Mouse (Mus musculus): ENCODE measurements around the gene Zdhhc15. TPM values are rescaled to one million over a fixed set of nuclear protein-coding genes. Genes with fewer than 3 reads are reported as not detected.
"Not testable (repeated sequence)": the region's sequence is repeated elsewhere in the genome, so short reads cannot be mapped to it uniquely, and the experiment has no call there.

The Zdhhc15 gene
- 1 to 10 TPM; 6.0 to 6.2 TPM for total RNA-seq (2021)
- long read RNA-seq, experiment 1, full-length matches to known transcripts, result 3 of 5 reads
- long read RNA-seq, experiment 1, partial matches to known transcripts, result 0 of 5 reads
- long read RNA-seq, experiment 1, other reads (novel, unspliced or antisense), result 2 of 5 reads
- long read RNA-seq, experiment 2, full-length matches to known transcripts, result 1 of 1 reads
- long read RNA-seq, experiment 2, partial matches to known transcripts, result 0 of 1 reads
- long read RNA-seq, experiment 2, other reads (novel, unspliced or antisense), result 0 of 1 reads

GRCm38 (mm10) chrX:104670757-104671549, at the start of gene Zdhhc15:
Gene Zdhhc15, minus strand, starts transcription at chrX:104671064.
- peak; percentile 26 to 65 for DNase-seq (ENCODE audit: low spot score in 2 of 2)

- DNase-seq (ENCODE audit: low spot score in 2 of 2), result no peak
Observed at GRCm38 (mm10) chrX:104707935-104708334, 37.1 kb upstream of the Zdhhc15 start.

- peak in 1 of 2 experiments; percentile 1 for DNase-seq (ENCODE audit: low spot score in 2 of 2)
Observed at GRCm38 (mm10) chrX:104669850-104670756, 761 bp downstream of the Zdhhc15 start.

- DNase-seq (ENCODE audit: low spot score in 2 of 2), result no peak
Observed at GRCm38 (mm10) chrX:104656976-104657375, 13.9 kb downstream of the Zdhhc15 start.

GRCm38 (mm10) chrX:104612531-104612930, 58.3 kb downstream of the Zdhhc15 start:
- no peak for DNase-seq (ENCODE audit: low spot score in 2 of 2)

DNA sequence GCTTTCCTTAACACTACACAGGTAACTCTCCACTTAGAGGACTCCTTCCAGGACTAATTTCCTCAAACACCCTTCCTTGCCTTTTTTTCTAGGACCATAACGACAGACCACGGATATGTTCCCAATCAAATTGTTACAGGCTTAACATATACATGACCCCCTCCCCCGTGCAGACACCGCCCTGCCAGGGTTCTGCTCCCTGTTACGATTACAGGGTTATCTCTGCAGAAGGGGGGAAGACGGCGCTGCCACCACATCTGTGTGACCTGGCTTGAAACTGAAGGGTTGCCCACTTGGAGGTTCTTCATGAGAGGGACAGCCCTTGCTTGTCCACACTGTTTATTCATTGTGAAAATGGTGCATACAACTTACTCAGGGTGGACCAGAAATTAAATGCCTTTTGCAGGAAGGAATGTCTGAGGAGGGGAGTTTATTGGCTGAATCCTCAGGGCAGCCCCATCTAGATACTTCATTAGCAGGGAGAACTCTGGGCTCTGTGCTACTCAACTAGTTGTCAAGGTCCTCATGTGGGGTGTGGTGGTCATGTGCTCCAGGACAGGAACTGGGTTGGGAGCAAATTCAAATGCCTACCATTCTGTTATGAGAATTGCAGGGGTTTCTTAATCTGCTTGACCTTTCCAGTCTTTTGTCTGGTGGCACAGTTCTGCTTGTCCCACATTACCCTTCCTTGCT, 67.0 kb downstream of the Zdhhc15 start:
- not testable (repeated sequence) for DNase-seq (ENCODE audit: low spot score in 2 of 2)

DNA sequence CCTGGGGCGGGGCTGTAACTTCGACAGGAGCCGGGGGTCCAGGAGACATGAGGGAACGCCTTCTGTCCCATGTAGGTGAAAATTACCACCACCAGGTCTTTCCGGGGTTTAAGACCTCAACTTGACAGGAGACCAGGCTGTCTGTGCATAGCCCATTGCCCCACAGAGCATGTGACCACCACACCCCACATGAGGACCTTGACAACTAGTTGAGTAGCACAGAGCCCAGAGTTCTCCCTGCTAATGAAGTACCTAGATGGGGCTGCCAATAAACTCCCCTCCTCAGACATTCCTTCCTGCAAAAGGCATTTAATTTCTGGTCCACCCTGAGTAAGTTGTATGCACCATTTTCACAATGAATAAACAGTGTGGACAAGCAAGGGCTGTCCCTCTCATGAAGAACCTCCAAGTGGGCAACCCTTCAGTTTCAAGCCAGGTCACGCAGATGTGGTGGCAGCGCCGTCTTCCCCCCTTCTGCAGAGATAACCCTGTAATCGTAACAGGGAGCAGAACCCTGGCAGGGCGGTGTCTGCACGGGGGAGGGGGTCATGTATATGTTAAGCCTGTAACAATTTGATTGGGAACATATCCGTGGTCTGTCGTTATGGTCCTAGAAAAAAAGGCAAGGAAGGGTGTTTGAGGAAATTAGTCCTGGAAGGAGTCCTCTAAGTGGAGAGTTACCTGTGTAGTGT, 68.5 kb downstream of the Zdhhc15 start:
- not testable (repeated sequence) for DNase-seq (ENCODE audit: low spot score in 2 of 2)

DNA sequence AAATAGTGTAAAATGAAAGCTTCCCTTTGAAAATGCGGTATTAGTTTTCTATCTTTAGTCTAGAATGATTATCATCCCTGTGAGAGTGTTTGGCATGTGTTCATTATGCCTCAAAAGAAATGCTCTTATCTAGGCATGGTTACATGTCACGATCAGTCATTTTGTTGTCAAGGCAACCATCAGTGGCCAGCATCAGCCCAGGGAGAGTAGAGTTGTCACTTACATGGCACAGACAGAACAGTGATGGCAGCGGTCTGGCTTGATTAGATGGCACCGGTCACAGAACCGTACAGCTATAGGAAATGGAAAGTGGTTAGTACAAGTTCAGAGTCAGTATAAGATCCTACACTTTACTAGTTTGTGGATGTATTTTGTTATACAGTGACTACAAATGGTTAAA, 96.9 kb downstream of the Zdhhc15 start:
- DNase-seq (ENCODE audit: low spot score in 2 of 2), result no peak

- no peak for DNase-seq (ENCODE audit: low spot score in 2 of 2)
Observed at GRCm38 (mm10) chrX:104567497-104567896, 103.4 kb downstream of the Zdhhc15 start.

DNA sequence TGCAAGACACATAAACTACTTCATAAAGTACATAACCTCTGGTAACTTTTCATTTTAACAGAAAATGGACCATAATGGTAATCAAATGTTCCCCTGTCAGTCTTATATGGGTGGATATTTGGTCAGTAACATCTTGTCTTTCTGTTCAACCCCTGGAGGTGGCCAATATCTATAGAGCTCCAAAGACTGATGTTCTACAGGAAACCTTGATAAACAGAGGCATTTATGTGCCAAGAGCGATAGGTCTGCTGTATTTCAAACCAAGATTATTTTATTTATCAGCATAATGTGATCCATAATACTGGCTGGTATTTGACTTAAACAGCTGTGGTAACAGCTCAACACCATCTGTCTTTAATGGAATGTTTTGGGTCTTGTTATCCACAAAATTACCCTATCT, 125.6 kb downstream of the Zdhhc15 start:
- DNase-seq (ENCODE audit: low spot score in 2 of 2), result no peak

DNA sequence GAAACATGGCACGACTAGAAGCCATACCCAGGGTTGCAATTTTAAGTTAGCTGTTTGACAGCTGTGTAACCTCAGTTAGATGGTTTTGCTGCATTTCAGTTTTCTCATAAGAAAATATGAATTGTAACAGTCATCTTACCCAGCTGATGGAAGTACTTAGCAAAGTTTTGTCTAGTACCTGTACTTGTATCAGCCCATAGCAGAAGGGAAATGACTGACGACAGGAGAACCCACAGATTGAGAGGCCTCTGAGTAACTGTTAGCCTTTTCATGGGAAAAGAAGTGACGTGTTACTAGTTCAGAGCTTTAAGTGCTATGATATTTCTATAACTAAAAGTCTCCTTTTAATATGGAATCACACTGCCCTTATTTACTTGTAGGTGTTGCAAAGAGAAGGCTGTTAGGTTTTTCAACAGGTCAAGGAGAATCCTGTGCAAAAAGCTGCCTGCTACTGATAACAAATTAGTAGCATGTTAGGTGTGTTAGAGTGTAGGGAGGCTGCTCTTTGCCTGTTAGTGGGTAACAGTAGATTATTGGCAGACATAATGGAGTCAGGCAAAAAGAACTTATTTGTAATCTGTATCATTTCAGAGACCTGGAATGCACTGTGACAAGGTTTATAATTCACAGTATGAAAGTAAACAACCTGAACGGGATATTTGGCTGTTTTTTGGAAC, 126.8 kb downstream of the Zdhhc15 start:
- DNase-seq (ENCODE audit: low spot score in 2 of 2), result no peak

GRCm38 (mm10) chrX:104542635-104543034, 128.2 kb downstream of the Zdhhc15 start:
- no peak for DNase-seq (ENCODE audit: low spot score in 2 of 2)

DNA sequence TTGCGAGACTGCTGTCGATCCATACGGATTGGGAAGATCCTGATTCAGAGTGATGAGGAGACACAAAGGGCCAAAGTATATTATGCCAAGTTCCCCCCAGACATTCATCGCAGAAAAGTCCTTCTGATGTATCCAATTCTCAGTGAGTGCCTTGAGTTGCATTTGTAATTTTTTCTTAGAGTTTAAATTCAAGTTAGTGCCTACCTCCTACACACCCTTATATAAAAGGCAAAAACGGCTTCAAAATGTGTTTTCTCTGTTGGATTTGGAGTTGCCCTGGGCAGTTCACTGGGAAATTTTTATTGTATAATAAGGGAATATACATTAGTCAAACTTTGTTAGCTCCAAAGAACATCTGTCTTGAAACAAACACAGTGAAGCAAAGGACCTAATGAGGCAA, 169.1 kb downstream of the Zdhhc15 start:
- DNase-seq (ENCODE audit: low spot score in 2 of 2), result no peak

DNA sequence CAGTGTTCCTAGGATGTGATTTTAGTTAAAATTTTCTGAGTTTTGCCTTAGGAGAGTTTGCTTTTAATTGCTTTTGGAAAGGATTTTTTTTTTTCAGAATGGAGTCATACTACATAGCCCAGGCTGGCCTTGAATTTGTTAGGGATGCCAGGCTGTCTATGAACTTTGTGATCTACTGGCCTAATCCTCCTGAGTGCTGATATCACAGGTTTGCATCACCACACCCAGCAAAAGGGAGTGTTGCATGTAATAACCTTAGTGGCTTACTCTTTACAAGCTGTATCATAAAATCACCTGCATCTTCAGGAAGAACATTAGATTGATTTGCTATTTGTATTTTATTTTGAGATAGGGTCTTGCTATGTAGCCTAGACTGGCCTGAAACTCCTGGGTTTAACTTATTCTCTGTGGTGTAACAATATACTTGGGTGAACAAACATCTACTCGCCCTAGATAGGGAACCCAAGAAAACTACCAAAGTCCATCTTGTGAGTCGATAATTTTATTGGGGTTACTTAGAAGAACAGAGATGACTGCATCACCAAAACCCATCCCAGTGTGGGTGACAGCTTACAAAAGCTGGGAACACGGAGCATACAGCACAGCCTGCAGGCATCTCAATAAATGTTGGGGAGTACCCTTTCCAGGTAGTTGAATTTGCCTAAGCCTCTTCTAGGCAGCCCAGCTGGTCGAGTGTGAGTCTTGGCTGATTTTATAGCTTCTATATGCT, 181.1 kb downstream of the Zdhhc15 start:
- no peak for DNase-seq (ENCODE audit: low spot score in 2 of 2)

DNA sequence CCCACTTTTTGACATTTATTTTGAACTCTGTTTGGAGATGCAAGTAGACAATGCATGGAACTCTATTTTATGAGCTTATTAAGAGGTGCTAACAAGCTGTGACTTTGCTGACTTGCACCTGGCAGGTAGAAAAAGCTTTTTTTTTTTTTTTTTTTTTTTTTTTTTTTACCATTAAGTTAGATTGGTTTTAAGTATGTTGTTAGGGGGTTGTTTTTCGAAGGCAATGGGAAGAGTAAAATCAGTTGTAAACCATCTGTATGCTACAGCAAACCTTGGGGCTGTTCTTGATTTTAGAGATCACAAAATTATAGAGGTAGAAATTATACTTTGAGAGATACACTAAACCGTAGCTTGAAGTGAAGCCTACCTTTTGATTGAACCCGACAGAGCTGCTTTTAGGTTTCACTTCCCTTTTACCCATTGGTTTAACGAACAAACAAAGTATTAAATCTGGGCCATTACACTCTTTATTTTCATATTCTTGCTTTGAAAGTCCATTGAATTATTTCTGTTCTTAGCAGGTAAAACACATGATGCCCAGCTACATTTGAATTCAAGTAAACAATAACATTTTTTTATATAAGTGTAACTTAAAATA, 181.9 kb downstream of the Zdhhc15 start:
- no peak for DNase-seq (ENCODE audit: low spot score in 2 of 2)

GRCm38 (mm10) chrX:104488036-104488435, 182.8 kb downstream of the Zdhhc15 start:
- DNase-seq (ENCODE audit: low spot score in 2 of 2), result no peak

All from left cerebral cortex, adult 18-20 months (tissue).